Mouse (Mus musculus) right cerebral cortex, postnatal 4 days (tissue): Measurements from ENCODE around the gene Arfgap2.

Experiments
- DNase-seq: peaks from one replicate; pipeline ENCODE4 v3.0.0-alpha.2; 2022

The Arfgap2 gene

DNA sequence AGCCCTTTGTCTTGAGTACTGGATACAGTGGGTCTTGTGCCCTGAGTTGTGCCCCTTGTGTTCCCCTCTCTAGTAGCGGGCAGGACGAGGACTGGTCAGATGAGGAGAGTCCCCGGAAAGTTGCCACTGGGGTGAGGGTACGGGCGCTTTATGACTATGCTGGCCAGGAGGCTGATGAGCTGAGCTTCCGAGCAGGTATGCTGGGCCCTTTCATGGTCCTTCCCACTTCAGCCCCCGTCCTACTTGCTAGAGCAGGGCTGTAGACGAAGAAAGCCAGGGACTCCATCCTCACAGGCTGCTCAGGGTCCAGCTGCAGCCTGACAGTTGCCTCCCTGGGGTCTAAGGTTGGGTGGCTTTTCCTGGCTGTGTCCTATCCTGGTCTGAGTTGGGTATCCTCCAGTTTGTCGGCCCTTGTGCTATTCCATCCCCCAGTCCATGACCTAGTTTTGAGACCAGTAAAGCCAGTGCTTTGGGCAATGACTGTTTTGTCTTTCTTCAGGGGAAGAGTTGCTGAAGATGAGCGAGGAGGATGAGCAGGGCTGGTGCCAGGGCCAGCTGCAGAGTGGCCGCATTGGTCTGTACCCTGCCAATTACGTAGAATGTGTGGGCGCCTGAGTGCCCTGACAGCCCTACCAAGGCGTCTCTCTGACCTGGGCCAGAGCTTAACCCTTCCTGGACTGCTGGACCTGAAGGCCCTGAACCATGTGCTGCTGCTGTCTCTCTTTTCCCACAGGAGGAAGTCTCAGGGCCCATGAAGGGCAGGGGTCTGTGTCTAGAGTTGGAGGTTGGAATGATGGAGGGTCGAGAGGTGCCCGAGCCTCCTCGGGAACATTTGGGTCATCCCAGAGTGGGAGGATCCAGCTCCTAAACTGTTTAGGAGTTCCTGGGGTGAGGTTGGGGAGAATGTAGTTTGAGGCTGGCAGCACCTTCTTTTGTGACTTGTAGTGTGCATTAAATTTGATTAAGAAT, 798 bp upstream of the Arfgap2 start:
- no peak for DNase-seq

DNA sequence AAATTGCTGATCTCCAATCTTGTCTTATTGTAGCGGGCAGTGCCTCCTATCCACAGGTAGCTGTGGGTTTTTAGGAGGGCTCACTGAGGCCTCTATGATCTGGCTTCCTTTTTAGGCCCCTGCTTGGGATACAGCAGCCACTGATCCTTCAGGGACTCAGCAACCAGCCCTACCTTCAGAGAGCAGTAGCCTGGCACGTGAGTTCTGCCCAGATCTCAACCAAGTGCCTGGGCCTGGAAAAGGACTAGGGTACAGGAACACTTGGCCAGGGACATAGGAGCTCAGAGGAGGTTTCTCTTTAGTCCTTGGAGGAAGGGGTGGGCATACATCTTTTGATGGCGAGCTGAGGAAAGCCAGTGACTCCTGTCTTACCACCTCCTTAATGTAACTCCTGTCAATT, 3.3 kb downstream of the Arfgap2 start:
- no peak for DNase-seq

DNA sequence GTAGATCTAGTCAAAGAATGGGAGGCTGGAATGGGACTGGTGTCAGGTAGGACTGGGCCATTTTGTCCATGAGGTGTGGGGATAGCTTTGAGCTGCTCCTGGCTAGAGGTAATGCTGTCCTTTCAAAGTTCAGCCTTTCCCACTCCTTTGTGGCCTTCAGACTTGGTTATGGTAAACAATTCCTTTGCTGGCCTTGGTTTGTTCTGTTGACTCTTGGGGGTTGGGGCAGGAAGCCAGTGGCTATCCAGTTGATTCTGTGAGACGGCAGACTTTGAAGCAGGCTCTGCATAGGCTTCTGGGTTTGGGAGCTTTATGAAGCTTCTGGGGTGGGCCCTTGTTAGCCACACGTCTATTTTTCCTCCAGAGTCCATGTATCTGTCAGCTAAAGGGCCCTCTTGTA, 3.9 kb downstream of the Arfgap2 start:
- no peak for DNase-seq

DNA sequence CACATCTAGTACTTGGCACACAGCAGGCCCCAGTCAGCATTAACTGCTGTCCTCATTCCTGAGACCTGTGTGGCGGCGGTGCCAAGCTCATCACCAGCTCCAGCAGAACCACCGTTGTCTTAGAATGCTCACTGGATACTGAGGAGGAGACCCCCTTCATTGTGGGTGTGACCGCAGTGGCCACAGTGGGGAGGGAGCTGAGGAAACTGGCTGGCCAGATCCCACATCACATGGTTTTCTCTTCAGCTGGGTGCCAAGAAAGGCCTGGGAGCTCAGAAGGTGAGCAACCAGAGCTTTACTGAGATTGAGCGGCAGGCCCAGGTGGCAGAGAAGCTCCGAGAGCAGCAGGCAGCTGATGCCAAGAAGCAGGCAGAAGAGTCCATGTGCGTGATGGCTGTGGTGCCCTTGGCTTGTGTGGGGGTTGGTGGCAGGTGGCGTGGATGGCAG, 4.9 kb downstream of the Arfgap2 start:
- DNase-seq, result no peak

DNA sequence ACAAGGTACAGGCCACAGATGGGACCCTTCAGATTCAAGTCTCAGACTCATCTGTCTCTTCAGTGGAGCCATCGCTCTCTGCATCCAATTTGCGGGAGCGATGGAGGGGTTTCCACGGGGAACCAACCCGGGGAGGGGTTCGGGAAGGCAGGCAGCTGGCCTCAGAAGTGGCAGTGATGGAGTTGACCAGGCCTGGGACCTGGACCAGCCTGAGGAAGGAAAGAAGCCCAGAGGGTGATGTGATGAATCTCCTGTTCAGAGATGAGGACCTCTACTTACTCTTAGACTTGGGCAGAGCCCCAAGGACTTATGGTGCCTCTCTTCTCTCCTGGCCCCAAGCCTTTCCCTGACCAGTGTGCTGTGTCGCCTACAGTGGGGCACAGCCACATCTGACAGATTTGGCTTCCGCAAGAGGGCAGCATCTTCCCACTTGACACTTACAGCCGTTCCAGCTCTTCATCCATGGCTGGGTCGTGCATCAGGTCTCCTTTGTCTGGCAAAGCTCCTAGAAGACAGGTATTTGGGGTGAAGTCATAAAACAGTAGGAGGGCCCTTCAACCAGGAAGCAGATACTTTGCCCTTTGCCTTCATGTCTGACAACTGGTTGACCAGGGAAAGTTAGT, 14.1 kb downstream of the Arfgap2 start:
- DNase-seq, result peak; percentile 60

DNA sequence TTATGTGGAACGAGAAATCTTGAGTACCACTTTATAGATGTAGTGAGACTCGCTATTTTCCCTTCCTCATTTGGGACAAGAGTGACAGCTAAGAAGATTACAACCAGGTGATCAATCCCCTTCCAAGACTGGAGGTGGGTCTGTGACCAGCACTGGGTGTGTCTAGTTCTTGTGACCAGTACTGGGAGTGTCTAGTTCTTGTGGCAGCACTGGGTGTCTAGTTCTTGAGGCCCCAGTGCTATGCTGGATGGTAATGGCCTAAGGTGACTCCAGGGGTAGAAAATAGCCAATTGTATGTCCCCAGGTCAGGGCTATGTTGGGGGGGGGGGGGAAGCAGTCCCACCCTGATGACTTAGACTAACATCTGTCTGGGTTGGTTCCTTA, 14.6 kb downstream of the Arfgap2 start:
- DNase-seq, result no peak

DNA sequence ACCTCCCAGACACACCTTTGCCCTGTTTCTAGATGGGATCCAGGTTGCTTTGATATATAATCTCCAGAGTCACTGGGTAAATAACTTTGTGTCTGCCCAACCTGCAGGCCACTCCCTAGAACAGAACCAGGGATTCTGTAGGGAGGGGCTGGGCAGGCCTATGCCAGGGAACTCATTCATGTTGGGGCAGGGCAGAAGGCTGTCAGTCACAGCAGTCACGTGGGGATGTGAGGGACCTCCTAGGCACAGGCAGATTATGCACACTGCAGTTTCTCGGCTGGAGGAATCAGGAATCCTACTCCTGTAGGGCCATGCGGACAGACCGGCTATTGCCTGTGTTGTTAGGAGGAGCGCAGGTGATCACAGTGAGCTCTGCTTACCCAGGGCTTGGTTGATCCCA, 16.6 kb downstream of the Arfgap2 start:
- DNase-seq, result no peak

DNA sequence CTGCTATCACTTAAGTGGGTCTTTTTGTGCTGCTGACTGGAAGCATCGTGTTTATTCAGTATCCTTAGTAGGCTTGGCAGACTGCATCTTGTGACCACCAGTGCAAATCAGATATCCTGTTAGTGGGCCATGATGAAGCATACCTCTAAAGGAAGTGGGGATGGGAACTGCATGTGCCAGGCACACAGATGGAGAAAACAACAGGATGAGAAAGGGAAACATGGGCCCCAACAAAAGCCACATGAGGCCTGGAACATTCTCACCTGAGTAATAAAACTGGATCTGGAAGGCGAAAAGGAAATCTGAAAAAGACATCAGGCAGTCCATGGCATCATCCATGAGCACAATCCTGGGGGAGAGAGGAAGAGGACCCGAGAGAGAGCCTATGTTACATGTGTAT, 19.2 kb downstream of the Arfgap2 start:
- no peak for DNase-seq

DNA sequence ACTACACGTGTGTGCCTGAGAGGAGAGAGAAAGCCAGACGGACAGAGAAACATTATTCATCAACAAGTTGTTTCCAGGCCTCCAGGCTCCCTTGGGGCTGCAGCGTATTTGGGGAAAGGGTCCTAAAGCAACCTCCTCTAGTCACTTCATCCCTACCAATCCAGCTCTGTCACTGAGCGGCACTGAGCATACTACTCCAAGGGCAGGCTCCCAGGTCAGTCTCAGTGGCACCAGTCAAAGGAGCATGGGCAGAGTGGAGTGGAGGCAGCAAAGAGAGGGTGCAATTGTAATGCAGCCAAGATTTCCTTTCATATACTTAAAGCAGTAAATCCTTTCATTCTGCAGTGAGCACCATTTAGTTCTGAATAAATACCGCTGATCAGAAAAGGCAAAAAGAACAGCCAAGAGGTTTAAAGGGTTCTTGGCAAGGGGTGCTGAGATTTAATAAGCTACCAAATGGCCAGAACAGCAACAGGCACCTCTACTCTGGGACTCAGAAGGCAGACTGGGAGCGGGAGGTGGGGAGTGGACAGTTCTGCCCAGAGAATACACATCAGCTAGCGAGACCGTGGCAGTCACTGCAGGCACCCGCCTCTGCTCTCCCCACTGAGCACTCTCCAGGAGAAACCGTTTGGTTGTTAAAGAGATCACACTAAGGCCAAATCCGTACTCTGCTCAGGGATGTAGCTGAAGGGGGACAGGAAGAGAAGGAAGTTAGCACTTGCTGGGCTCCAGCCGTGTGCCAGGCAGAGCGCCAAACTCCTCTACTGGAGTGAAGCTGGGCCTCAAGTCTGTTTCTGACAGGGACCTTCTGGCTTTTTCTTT, 19.8 kb downstream of the Arfgap2 start:
- DNase-seq, result peak; percentile 79

DNA sequence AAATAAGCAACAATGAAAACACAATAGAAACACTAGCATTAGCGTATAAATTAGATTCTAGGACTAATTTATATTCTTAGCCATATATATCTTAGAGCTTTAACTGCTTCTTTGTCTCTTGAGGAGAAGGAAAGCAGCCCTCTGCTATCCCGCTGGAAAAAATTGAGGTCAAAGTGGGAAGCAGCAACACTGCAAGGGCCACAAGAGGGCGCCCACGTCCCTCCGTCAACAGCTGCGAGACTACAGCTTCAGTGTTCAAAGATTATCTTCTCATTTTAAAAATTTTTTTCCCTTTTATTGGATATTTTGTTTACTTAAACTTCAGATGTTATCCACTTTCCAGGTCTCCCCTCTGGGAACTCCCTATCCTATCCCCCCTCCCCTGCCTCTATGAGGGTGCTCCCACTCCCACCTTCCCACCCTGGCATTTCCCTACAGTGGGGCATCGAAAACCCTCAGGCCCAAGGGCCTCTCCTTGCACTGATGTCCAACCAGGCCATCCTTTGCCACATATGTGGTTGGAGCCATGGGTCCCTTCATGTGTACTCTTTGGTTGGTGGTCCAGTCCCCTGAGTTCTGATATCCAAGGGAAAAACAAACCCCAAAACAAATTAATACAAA, 21.2 kb downstream of the Arfgap2 start:
- peak; percentile 92 for DNase-seq

DNA sequence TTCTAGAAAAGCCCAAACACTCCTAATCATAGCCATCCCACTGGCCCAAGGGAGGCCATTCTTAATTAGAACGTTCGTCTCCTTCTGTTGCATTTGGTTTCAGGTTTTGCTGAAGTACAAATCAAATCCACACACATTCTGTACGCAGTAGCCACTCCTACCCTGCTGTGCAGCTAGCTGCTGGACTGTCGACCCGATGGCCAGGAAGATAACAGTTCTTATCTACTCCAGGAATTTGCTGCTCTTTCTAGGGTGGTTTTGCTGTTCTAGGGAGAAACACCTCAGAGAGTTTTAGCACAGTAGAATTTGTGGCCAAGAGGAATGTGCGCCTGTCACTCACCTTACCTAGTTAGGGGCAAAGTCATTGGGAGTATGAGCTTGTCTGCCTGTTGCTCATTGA, 22.8 kb downstream of the Arfgap2 start:
- DNase-seq, result no peak

DNA sequence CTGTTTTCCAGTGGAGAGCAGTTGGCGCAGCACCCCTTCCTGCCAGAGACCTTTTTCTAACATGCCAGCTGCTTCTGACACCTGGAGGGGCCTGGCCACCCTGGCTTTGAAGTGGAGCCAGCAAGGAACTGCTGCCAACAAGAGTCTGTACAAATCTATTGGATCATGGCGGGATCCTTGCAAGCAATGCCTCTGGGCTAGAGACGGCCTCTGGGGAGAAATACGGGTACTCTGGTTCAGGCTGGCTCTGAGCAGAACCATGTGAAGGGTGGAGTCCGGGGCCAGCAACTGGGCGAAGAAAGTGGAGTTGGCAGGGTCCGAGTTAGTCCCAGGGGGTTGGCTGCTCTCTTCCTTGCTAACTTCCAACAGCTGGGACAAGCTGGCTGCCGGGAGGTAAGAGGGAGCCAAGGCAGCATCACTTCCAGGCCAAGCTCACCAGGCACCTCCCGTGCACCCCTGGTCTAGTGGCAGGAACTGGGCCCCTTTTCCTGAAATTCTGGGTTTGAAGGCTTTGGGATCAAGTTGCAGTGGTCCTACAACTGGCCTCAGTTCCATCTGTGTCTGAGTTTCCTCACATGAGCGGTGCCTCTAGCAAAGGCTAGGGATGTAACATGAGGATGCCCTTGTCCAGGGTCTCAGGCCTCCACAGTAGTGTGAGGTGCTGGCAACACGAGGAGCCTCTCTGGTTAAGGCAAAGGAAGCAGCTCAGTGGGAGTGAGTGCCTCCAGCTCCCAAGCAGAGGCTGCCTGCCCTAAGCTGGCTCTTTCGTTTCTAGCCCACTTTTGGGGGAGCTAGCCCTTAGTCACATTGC, 26.6 kb downstream of the Arfgap2 start:
- DNase-seq, result peak; percentile 31

DNA sequence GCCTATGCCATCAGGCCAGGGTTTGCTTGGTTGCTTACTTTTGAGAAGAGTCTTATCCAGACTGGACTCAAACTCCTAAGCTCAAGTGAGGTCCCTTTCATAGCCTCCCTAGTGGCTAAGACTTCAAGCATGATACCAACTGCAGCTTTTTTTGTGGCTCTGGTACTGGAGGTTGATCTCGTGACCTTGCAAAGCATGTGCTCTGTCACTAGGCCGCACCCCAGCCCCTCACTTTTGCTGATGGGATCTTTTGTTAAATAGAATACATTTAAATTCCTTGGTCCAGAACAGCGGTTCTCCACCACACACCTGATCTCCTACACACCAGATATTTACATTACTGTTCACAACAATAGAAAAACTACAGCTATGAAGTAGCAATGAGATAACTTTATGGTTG, 29.5 kb downstream of the Arfgap2 start:
- DNase-seq, result no peak

DNA sequence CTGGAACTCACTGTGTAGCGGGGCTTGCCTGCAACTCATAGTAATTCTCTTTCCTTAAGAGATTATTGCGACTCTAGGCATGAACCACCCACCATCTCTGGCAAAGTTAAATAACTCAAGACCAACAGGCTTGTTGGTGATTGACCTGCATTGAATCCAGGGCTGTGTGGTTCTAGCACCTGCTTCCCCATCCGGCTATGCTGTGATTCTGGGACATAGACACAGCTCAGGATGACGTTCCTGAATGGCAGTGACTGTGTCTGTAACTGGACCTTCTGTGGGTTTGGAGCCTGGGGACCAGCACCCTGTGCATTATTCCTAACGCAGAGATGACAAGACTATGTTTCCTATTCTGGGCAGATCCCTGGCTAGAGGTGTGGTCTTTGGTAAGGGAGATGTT, 31.1 kb downstream of the Arfgap2 start:
- DNase-seq, result no peak

DNA sequence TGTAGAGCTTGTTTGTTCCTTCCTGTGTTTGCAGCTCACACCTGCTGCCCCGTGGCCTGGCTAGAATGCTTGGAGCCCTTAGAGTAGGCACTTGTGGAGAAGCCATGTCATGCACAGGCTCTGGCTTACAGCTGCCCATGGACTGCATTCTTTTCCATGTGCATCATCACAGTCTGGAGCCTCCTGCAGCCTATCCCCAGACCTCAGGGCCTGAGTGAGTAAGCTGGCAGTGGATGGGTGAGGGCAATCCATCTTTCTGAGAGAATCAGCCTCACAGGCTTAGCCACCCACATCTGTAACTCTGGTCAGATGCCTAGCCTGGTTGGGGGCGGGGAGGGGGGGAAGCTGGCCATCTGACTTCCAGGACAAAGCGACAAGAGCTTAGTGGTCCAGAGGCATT, 34.4 kb downstream of the Arfgap2 start:
- DNase-seq, result no peak

DNA sequence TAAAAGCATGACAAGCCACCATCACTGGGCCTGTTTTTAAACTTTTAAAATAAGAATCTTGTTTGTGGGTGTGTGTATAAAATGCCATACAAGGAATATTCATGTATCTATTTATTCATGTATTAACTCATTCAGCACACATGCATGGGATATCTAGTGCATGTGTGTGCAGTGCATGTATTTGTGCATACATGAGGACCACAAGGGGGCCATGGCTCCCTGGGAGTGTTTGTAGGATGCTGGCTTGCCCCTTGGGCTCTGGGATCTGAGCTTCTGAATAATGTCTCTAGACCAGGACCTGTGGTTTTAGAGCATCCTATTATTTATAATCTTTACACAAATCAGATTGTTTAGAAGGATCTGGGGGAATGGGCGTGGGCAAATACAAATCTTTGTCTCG, 36.0 kb downstream of the Arfgap2 start:
- no peak for DNase-seq

DNA sequence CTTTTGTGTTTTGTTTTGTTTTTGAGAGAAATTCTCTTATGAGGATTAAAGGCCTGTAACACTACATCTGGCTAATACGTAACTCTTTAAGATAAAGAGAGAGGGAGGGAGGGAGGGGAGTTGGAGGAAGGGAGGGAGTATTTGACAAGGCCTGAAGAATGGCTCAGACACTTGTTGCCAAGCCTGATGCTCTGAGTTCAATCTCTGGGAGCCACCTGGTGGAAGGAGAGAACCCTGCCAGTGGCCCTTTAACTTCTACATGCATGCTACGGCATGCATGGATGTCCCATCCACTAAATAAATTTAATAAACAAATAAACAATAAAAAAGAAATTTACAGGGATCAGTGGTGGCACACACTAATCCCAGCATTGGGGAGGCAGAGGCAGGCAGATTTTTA, 37.1 kb downstream of the Arfgap2 start:
- no peak for DNase-seq

DNA sequence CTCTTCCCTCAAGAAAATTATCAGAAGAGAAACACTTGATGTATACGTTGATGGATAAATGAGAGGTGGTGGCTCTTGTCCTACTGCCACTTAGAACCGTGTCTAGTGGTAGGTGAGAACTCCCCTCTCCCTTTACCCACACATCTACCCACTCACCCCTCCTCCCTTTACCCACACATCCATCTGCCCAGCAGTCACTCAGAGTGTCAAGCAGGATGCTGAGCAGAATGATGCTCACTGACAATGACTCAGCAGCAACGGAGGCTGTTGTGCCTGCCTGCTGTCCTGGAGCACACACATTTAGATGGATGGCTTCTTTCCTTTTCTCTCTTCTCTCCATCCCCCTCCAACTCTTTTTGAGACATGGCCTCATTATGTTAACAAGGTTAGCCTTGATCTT, 38.1 kb downstream of the Arfgap2 start:
- DNase-seq, result no peak

DNA sequence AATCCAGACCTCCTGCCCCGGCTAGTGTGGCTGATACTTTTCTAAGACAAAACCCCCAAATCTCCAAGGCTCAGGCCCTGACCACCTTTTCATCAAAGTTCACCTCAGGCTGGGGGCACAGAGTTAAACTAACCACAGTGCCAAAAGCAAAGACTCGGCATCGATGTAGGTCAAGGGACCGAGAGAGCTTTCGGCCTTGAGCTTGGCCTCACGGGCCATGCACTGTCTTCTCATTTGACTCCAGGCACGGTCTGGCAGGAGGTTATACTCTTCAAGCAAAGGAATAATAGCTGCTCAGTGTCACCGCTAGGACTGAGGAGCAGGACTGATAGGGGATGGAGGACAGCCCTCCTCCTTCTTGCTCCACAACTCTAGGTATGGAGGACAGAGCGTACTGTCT, 41.2 kb downstream of the Arfgap2 start:
- no peak for DNase-seq

DNA sequence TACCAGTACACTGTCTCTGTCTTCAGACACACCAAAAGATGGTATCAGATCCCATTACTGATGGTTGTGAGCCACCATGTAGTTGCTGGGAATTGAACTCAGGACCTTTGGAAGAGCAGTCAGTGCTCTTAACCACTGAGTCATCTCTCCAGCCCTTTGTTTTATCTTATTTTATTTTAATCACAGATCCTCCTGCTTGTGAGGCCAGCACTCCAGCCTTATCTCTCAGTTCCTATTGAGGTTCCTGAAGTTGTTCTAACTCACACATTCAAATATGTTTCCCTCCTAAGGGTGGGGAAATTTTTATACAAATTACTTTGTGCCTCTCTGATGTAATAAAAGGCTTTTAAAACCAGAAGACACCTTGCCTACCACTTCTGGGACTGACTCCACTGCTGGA, 41.8 kb downstream of the Arfgap2 start:
- no peak for DNase-seq

DNA sequence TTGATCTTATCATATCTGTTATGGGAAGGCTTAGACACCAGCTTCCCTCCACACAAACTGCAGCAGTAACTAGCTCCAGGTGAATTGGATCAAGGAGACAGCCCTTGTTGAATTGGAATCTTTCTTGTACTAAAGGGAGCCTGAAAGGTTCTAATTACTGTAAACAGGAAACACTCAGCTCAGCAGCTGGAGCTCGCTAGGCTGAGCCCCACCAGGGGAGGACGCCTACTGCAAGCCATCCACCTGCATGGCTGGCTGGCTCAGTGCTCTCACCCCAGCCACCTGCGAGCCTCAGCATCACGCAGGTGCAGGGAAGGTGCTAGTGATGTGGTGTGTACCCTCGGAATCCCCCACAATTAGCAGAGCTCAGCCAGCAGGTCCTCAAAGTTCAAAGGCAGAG, 43.9 kb downstream of the Arfgap2 start:
- no peak for DNase-seq

DNA sequence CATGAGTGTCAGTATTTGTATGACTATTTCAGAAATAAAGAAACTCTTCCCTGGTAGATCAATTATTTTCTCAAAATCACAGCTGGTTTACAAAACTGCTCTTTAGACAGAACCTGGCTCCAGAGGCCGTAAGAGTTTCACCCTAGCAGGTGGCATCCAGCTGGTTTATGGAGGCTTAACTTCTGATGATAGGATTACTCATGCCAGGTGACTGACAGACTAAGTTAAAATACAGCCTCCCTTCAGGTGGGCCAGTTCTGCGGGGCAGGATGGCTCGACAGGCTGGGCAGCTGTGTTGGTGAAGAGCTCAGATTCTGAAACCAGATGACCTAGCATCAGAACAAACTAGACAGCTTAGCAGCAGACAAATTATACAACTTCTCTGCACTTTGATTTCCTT, 44.8 kb downstream of the Arfgap2 start:
- no peak for DNase-seq
